Mouse (Mus musculus): Measurements from ENCODE around the gene Cxcl17.
"Not testable (repeated sequence)": the region's sequence is repeated elsewhere in the genome, so short reads cannot be mapped to it uniquely, and the experiment has no call there.

The Cxcl17 gene

GRCm38 (mm10) chr7:25412833-25413441 is at the start of gene Cxcl17:
Cxcl17 (minus strand) TSS chr7:25412886.
- no peak for DNase-seq (ENCODE audit: low spot score in 2 of 2)

- not testable (repeated sequence) for DNase-seq (ENCODE audit: low spot score in 2 of 2)
Measured at GRCm38 (mm10) chr7:25462033-25462337, 49.3 kb upstream of the Cxcl17 start.

GRCm38 (mm10) chr7:25461336-25462032 is 48.8 kb upstream of the Cxcl17 start:
- peak; percentile 27 to 38 for DNase-seq (ENCODE audit: low spot score in 2 of 2)

GRCm38 (mm10) chr7:25452103-25452502 is 39.4 kb upstream of the Cxcl17 start:
- no peak for DNase-seq (ENCODE audit: low spot score in 2 of 2)

- DNase-seq (ENCODE audit: low spot score in 2 of 2): no peak
Measured at GRCm38 (mm10) chr7:25449913-25450890, 37.5 kb upstream of the Cxcl17 start.

- no peak for DNase-seq (ENCODE audit: low spot score in 2 of 2)
Measured at GRCm38 (mm10) chr7:25440816-25441153, 28.1 kb upstream of the Cxcl17 start.

GRCm38 (mm10) chr7:25439978-25440815 is 27.5 kb upstream of the Cxcl17 start:
- DNase-seq (ENCODE audit: low spot score in 2 of 2): no peak

GRCm38 (mm10) chr7:25439124-25439822 is 26.6 kb upstream of the Cxcl17 start:
- no peak for DNase-seq (ENCODE audit: low spot score in 2 of 2)

- DNase-seq (ENCODE audit: low spot score in 2 of 2): no peak
Measured at GRCm38 (mm10) chr7:25436704-25437103, 24.0 kb upstream of the Cxcl17 start.

- no peak for DNase-seq (ENCODE audit: low spot score in 2 of 2)
Measured at GRCm38 (mm10) chr7:25436226-25436625, 23.5 kb upstream of the Cxcl17 start.

- DNase-seq (ENCODE audit: low spot score in 2 of 2): no peak
Measured at GRCm38 (mm10) chr7:25435546-25435851, 22.8 kb upstream of the Cxcl17 start.

- no peak for DNase-seq (ENCODE audit: low spot score in 2 of 2)
Measured at GRCm38 (mm10) chr7:25434654-25435545, 22.2 kb upstream of the Cxcl17 start.

GRCm38 (mm10) chr7:25433781-25434560 is 21.3 kb upstream of the Cxcl17 start:
- no peak for DNase-seq (ENCODE audit: low spot score in 2 of 2)

- no peak for DNase-seq (ENCODE audit: low spot score in 2 of 2)
Measured at GRCm38 (mm10) chr7:25433007-25433541, 20.4 kb upstream of the Cxcl17 start.

- DNase-seq (ENCODE audit: low spot score in 2 of 2): no peak
Measured at GRCm38 (mm10) chr7:25432381-25432780, 19.7 kb upstream of the Cxcl17 start.

GRCm38 (mm10) chr7:25429886-25430784 is 17.4 kb upstream of the Cxcl17 start:
- DNase-seq (ENCODE audit: low spot score in 2 of 2): no peak

GRCm38 (mm10) chr7:25428321-25428720 is 15.6 kb upstream of the Cxcl17 start:
- DNase-seq (ENCODE audit: low spot score in 2 of 2): no peak

- DNase-seq (ENCODE audit: low spot score in 2 of 2): no peak
Measured at GRCm38 (mm10) chr7:25427144-25427543, 14.5 kb upstream of the Cxcl17 start.

Data from right cerebral cortex, adult 2 months (tissue).